Mouse (Mus musculus) kidney, embryonic 15.5 days (tissue): ENCODE results near the gene Pmepa1. TPM values are rescaled to one million over a fixed set of nuclear protein-coding genes. Genes with fewer than 3 reads are reported as not detected.

ENCODE experiments used
- ATAC-seq: fragments of 200-750 bp; cut with Nextera tagmentation; replicated peaks from 2 replicates; pipeline ENCODE4 v1.8.0; 2017; ENCODE audit warnings: moderate TSS enrichment; ENCODE audit not compliant: low FRiP score
- H3K27ac ChIP-seq: fragments of 300-500 bp; sonication (generic); 2 replicates; pipeline ENCODE4 v1.5.1; 2015; ENCODE audit warnings: mild to moderate bottlenecking, inconsistent platforms
- H3K27me3 ChIP-seq: fragments of 300-500 bp; sonication (generic); 2 replicates; pipeline ENCODE4 v1.6.1; 2015; ENCODE audit warnings: inconsistent platforms
- H3K36me3 ChIP-seq: fragments of 300-500 bp; sonication (generic); 2 replicates; pipeline ENCODE4 v1.6.1; 2015; ENCODE audit warnings: inconsistent platforms
- H3K4me1 ChIP-seq: fragments of 300-500 bp; sonication (generic); 2 replicates; pipeline ENCODE4 v1.6.1; 2015; ENCODE audit warnings: inconsistent platforms
- H3K4me2 ChIP-seq: fragments of 300-500 bp; sonication (generic); 2 replicates; pipeline ENCODE4 v1.6.1; 2015; ENCODE audit warnings: moderate library complexity, mild to moderate bottlenecking, inconsistent platforms
- H3K4me3 ChIP-seq: fragments of 300-500 bp; sonication (generic); replicated peaks from 2 replicates; pipeline ENCODE4 v1.5.1; 2015; ENCODE audit warnings: mild to moderate bottlenecking, inconsistent platforms
- H3K9ac ChIP-seq: fragments of 300-500 bp; sonication (generic); 2 replicates; pipeline ENCODE4 v1.6.1; 2015; ENCODE audit warnings: mild to moderate bottlenecking, inconsistent platforms
- H3K9me3 ChIP-seq: fragments of 300-500 bp; sonication (generic); replicated peaks from 2 replicates; pipeline ENCODE4 v1.6.1; 2016; ENCODE audit warnings: inconsistent platforms
- WGBS: fragments of 180-500 bp; shearing (Covaris S2); methylation state at CpG from one replicate; pipeline ENCODE4 v1.1.7; 2015; ENCODE audit warnings: mixed read lengths; 5-methylcytosine and 5-hydroxymethylcytosine counted together
- polyA plus RNA-seq: library from polyadenylated mRNA; unstranded; fragments of >200 nt; fragmentation: Nextera tagmentation; extraction: Ambion mirVana; gene quantifications from 2 replicates; pipeline ENCODE4 v1.2.1, GENCODE M21; 2015

Gene Pmepa1
- polyA plus RNA-seq: 4.0 and 4.5 TPM in 2 replicates

GRCm38 (mm10) chr2:173276409-173276808, at the start of gene Pmepa1:
Pmepa1 (minus strand) TSS chr2:173276533.
- Histone ChIP-seq H3K36me3 (no peaks in the 10 kb centered on the region), H3K27ac (peak within 1 kb of the TSS; percentile 83), H3K4me3 (peak within 1 kb of the TSS; percentile 94), H3K4me2 (peak within 1 kb of the TSS; percentile 86), H3K9me3 (no peaks in the 10 kb centered on the region), H3K27me3 (peaks cover 16% of the 10 kb centered on the region; the same call in 1 of the 2 replicates), H3K4me1 (peaks cover 59% of the 10 kb centered on the region), H3K9ac (peak within 1 kb of the TSS; percentile 96)
- ATAC-seq: peak; percentile 95
- 2% methylated on average over 36 of the region's 61 CpGs for WGBS

- Histone ChIP-seq H3K9ac (no peak overlapping the region), H3K4me3 (no peak overlapping the region), H3K27ac (no peak overlapping the region), H3K4me1 (no peaks in the 10 kb centered on the region), H3K9me3 (no peaks in the 10 kb centered on the region), H3K36me3 (no peaks in the 10 kb centered on the region), H3K4me2 (no peak overlapping the region), H3K27me3 (no peaks in the 10 kb centered on the region)
- no peak for ATAC-seq
- WGBS: 83% methylated on average over 6 of the region's 6 CpGs
Observed at GRCm38 (mm10) chr2:173321754-173322153, 45.4 kb upstream of the Pmepa1 start.

- Histone ChIP-seq H3K27ac (no peak overlapping the region), H3K4me2 (no peak overlapping the region), H3K9ac (no peak overlapping the region), H3K4me1 (no peaks in the 10 kb centered on the region), H3K4me3 (no peak overlapping the region), H3K27me3 (no peaks in the 10 kb centered on the region), H3K36me3 (no peaks in the 10 kb centered on the region), H3K9me3 (no peaks in the 10 kb centered on the region)
- 77% methylated on average over 2 of the region's 2 CpGs for WGBS
- 0 out of 2 replicates have a peak, but pooled peaks have one; percentile 2 for ATAC-seq
Observed at GRCm38 (mm10) chr2:173321194-173321593, 44.9 kb upstream of the Pmepa1 start.

- no CpG with 5 or more reads among the region's 1 CpGs for WGBS
- H3K4me2 ChIP-seq: no peak overlapping the region
- peaks cover 9% of the 10 kb centered on the region for H3K4me1 ChIP-seq
- ATAC-seq: no peak
- H3K4me3 ChIP-seq: no peak overlapping the region
- no peak overlapping the region for H3K27ac ChIP-seq
- no peak overlapping the region for H3K9ac ChIP-seq
- no peaks in the 10 kb centered on the region for H3K36me3 ChIP-seq
- H3K27me3 ChIP-seq: no peaks in the 10 kb centered on the region
- H3K9me3 ChIP-seq: no peaks in the 10 kb centered on the region
Observed at GRCm38 (mm10) chr2:173314291-173314690, 38.0 kb upstream of the Pmepa1 start.

DNA sequence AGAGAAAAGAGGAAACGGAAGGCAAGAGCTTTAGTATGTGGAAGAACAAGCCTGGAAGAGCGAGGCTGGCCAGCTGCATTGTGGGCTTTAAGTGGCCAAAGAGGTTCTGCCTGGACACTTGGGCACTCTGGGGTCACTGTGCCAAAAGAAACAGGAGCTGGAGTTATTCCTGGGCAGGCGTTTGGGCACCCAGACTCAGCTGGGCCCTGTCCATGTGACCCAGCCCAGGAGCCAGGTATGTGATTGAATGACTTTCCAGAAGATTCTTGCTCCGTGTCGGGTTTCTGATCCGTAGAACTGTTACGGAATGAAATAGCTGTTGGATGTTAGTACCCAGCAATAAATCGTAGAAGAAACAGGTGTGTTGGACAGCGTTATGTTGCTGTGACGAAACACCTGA, 32.2 kb upstream of the Pmepa1 start:
- Histone ChIP-seq H3K27me3 (peaks cover 26% of the 10 kb centered on the region), H3K36me3 (no peaks in the 10 kb centered on the region), H3K4me2 (no peak overlapping the region), H3K4me3 (no peak overlapping the region), H3K9me3 (no peaks in the 10 kb centered on the region), H3K9ac (no peak overlapping the region), H3K4me1 (peaks cover 28% of the 10 kb centered on the region), H3K27ac (peak overlapping the region; percentile 49; the same call in 1 of the 2 replicates)
- 88% methylated on average over 10 of the region's 10 CpGs for WGBS
- ATAC-seq: no peak

DNA sequence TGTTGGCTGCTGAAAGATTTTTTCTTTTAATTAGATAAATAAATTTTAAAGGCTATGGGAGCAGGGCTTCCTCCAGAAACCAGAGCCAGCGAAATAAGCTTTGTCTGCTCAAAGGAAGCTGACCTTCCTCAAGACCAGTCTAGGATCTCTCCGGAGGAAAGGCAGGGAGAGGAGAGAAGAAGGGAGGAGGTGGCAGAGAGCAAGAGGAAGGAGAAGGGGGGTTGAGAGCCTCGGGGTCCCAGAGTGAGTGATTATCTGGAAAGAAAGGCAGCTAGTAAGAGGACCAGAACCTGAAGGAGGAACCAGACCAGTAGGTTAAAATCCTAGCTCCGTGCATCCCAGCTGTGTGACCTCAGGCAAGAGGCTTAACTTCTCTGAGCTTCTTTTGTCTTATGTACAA, 31.7 kb upstream of the Pmepa1 start:
- Histone ChIP-seq H3K4me2 (peak overlapping the region; percentile 43), H3K4me3 (no peak overlapping the region), H3K9ac (no peak overlapping the region), H3K9me3 (no peaks in the 10 kb centered on the region), H3K36me3 (no peaks in the 10 kb centered on the region), H3K4me1 (peaks cover 23% of the 10 kb centered on the region), H3K27me3 (peaks cover 26% of the 10 kb centered on the region), H3K27ac (peak overlapping the region; percentile 49; the same call in 1 of the 2 replicates)
- peak; percentile 8; the same call in 1 of the 2 replicates for ATAC-seq
- 22% methylated on average over 4 of the region's 4 CpGs for WGBS

- H3K4me1 ChIP-seq: peaks cover 22% of the 10 kb centered on the region
- H3K36me3 ChIP-seq: no peaks in the 10 kb centered on the region
- H3K4me3 ChIP-seq: no peak overlapping the region
- WGBS: under 1% methylated on average over 14 of the region's 18 CpGs
- peaks cover 26% of the 10 kb centered on the region for H3K27me3 ChIP-seq
- peak overlapping the region; percentile 37; the same call in 1 of the 2 replicates for H3K27ac ChIP-seq
- no peaks in the 10 kb centered on the region for H3K9me3 ChIP-seq
- H3K4me2 ChIP-seq: peak overlapping the region; percentile 43
- H3K9ac ChIP-seq: no peak overlapping the region
- ATAC-seq: peak; percentile 77
Observed at GRCm38 (mm10) chr2:173307561-173307960, 31.2 kb upstream of the Pmepa1 start.

DNA sequence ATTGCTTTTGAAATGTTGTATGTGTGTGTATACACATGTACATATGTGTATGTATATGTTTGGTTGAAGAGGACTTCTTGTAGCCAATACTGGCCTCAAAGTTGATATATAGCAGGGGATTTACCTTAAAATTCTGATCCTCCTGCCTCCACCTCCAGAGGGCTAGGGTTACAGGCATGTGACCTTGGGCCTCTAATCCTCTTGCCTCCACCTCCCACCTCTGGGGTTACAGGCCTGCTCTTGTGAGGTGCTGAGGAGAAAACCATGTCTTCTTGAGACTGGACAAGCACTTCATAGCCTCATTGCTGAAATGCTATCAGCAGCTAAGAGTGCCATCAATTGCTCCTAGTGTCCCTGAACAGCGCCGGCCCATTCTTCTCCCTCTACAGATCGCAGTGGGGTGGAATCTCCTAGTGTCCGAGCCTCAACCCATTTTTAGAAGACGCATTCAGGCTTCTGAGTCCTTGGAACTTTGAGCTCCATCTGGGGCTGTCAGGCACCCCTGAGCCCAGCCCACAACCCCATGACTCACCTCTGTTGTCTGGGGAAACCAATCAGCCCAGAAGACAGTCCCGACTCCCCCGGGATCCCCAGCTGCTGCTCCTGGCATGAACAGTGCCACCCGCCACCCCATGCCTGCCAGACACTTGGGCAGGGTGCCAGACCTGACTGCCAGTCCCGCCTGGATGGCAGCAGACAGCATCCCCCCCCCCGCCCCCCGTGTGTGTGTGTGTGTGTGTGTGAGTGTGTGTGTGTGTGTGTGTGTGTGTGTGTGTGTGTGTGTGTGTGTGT, 30.6 kb upstream of the Pmepa1 start:
- WGBS: 38% methylated on average over 11 of the region's 11 CpGs
- peaks cover 26% of the 10 kb centered on the region for H3K27me3 ChIP-seq
- H3K4me1 ChIP-seq: peaks cover 22% of the 10 kb centered on the region
- H3K9ac ChIP-seq: no peak overlapping the region
- H3K4me3 ChIP-seq: no peak overlapping the region
- no peaks in the 10 kb centered on the region for H3K36me3 ChIP-seq
- H3K4me2 ChIP-seq: peak overlapping the region; percentile 43
- H3K27ac ChIP-seq: peak overlapping the region; percentile 37; the same call in 1 of the 2 replicates
- no peaks in the 10 kb centered on the region for H3K9me3 ChIP-seq
- peak; percentile 64 for ATAC-seq

- Histone ChIP-seq H3K4me3 (no peak overlapping the region), H3K27ac (no peak overlapping the region), H3K4me1 (peaks cover 22% of the 10 kb centered on the region), H3K9ac (no peak overlapping the region), H3K27me3 (peaks cover 26% of the 10 kb centered on the region), H3K9me3 (no peaks in the 10 kb centered on the region), H3K4me2 (no peak overlapping the region), H3K36me3 (no peaks in the 10 kb centered on the region)
- 33% methylated on average over 12 of the region's 12 CpGs for WGBS
- no peak for ATAC-seq
Observed at GRCm38 (mm10) chr2:173305011-173305410, 28.7 kb upstream of the Pmepa1 start.

DNA sequence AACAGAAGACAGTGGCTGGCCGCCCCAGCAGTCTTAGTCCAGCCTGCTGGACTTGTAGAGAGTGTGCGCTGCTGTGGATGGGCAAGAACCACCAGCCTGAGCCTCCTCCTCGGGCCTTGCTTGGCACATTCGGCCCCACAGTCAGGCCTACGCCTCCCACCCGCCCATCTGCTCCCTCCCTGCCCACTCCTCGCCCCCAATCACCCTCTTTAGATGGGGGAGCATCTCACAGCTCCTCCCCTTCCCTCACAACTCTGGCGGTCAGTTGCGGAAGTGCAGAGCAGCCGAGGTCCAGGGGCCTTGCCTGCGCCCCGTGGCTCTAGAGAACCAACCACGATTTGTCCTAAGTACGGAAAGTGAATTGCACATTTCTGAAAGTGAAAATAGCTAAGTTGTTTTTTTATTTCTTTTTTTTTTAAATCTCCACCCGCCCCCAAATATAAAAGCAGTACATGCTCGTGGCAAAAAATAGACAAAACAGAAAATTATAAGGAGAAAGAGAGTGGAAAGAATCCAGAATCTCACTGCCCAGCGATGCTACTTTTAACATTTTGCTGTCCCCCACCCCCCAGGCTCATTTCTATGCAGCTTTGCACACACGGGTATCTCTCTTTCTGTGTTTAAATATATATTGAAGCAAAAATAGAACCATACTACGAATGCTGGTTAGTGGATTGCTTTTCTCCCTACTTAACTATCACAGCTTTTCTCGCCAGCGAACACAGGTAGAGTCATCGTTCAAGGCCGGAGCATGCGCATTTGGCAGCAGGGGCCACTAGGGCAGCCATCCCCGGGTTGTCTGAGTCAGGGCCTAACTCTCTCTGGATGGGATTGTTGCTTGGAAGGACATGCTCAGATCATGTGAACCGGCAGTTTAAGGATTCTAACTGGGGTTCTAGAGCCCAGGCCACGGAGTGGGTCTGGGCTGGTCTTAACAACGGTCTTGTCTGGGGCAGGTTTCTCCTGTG, 24.6 kb upstream of the Pmepa1 start:
- no peak for ATAC-seq
- H3K9me3 ChIP-seq: no peaks in the 10 kb centered on the region
- WGBS: 74% methylated on average over 28 of the region's 28 CpGs
- H3K4me3 ChIP-seq: no peak overlapping the region
- peaks cover 16% of the 10 kb centered on the region for H3K27me3 ChIP-seq
- no peak overlapping the region for H3K4me2 ChIP-seq
- H3K9ac ChIP-seq: no peak overlapping the region
- no peaks in the 10 kb centered on the region for H3K36me3 ChIP-seq
- H3K27ac ChIP-seq: no peak overlapping the region
- peaks cover 4% of the 10 kb centered on the region; the same call in 1 of the 2 replicates for H3K4me1 ChIP-seq

DNA sequence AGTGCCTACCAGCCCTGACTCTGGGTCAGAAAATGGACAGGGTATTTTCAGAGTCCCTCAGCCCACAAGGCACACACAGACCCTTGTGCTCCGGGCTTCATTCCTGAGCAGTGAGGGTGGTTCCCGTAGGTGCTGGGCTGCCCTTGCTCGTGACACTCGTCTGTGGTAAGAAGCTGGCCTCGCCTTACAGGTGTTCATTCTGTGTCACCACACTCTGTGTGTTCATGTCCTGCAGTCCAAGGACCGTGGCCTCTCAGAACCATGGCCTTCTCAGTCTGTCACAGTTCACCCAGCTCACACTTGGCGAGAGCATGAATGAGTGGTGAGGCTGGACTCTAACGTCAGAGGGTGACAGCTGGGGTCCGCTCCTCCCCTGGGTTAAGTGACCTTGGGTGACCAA, 20.1 kb upstream of the Pmepa1 start:
- WGBS: 83% methylated on average over 9 of the region's 9 CpGs
- Histone ChIP-seq H3K27me3 (0 out of 2 replicates have a peak, but pooled peaks cover 3% of the 10 kb centered on the region), H3K9ac (no peak overlapping the region), H3K4me3 (no peak overlapping the region), H3K36me3 (no peaks in the 10 kb centered on the region), H3K27ac (no peak overlapping the region), H3K9me3 (no peaks in the 10 kb centered on the region), H3K4me1 (no peaks in the 10 kb centered on the region), H3K4me2 (no peak overlapping the region)
- ATAC-seq: no peak

DNA sequence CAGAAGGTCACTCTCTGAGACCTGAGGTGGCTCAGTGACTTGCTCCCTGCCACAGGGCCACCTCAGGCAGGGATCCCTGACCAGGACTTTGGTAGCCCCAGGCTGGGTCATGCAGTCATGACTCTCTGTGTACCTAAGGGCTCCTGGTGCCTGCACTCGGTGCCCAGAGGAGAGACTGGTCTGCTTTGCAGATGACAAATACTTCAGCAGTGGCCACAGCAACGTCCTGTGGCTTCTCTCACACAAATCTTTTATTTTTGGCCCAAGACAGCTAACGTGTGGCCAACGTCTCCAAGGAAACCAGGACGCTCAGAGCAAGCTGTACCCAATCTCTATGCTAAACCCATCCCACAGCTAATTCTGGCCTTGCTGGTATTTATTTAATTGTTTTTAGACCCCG, 16.7 kb upstream of the Pmepa1 start:
- H3K4me3 ChIP-seq: no peak overlapping the region

More for the DNA sequence above, 16.7 kb upstream of the Pmepa1 start:
- no peak for ATAC-seq
- H3K36me3 ChIP-seq: no peaks in the 10 kb centered on the region
- H3K9ac ChIP-seq: no peak overlapping the region
- H3K27me3 ChIP-seq: 0 out of 2 replicates have a peak, but pooled peaks cover 3% of the 10 kb centered on the region
- 69% methylated on average over 6 of the region's 6 CpGs for WGBS
- no peaks in the 10 kb centered on the region for H3K4me1 ChIP-seq
- H3K9me3 ChIP-seq: no peaks in the 10 kb centered on the region
- H3K4me2 ChIP-seq: no peak overlapping the region
- H3K27ac ChIP-seq: no peak overlapping the region
